Mouse (Mus musculus) ES-E14 (cell line): ENCODE results near the gene Magi1.

Experiments
- CHD2 ChIP-seq: IDR thresholded peaks from 2 replicates; pipeline ENCODE4 v1.6.1; 2014; ENCODE audit warnings: mild to moderate bottlenecking, low read depth, low read length, inconsistent platforms
- HCFC1 ChIP-seq: IDR thresholded peaks from 2 replicates; pipeline ENCODE4 v1.6.1; 2012; ENCODE audit warnings: low read length, inconsistent platforms, borderline replicate concordance; ENCODE audit not compliant: insufficient read depth
- ZC3H11A ChIP-seq: IDR thresholded peaks from 2 replicates; pipeline ENCODE4 v1.6.1; 2012; ENCODE audit warnings: low read depth, mild to moderate bottlenecking, inconsistent platforms, low read length, borderline replicate concordance

DNA sequence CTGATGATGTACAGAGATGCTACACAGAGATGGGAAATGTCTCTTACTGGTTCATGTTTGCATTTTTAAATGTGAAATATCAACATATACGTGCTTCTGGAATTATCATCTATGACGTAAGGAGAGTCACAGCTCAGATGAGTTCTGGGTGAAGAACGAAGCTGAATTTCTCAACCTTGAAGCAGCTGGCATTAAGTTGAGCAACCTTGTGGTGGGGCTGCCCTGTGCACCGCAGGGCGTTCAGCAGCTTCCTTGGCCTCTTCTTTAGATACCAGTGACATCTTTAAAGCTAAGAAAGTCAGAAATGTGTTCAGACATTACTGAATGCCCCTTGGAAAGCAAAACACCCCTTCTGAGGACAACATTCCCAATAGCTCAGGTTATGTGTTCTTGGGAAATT lies 656.5 kb downstream of the Magi1 start:
- no peak for TF ChIP-seq ZC3H11A
- TF ChIP-seq CHD2 = no peak
- no peak for TF ChIP-seq HCFC1
